Mouse (Mus musculus) 416B (cell line): ENCODE measurements around the gene Ppp6c.
"Not testable (repeated sequence)": the region's sequence is repeated elsewhere in the genome, so short reads cannot be mapped to it uniquely, and the experiment has no call there.

Experiments
- DNase-seq: peaks from one replicate; pipeline ENCODE4 v3.0.0; 2011; ENCODE audit warnings: low read depth

Gene Ppp6c

DNA sequence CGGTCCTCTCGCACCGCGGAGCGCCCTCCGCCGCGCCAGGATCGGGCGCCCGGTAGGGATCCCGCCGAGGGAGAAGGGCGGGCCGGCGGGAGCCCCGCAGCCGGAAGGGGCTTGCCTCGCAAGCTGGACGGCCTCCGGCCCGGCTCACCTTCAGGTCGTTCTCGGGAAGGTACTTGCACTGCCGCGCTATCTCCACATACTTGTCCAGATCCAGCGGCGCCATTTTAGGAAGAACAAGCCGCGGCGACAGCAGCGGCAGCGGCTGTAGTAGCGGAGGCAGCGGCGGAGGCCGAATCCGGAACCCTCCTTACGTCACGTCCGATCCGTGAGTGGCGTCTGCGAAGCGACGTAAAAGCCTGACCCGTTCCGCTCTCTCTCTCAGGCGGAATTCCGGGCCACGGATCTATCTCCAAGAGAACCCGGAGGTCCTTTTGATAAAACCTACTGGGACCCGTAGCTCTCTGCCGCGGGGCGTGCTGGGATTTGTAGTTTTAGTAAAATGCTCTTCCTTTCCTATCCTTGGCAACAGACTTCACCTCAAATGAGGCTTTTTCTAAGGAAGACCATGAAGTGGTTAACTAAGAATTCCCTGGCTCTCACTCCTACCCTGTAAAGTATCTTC is at the start of gene Ppp6c:
Gene Ppp6c, minus strand, starts transcription at position 433 of the 622 bp plus-strand sequence.
- DNase-seq: peak; percentile 99

DNA sequence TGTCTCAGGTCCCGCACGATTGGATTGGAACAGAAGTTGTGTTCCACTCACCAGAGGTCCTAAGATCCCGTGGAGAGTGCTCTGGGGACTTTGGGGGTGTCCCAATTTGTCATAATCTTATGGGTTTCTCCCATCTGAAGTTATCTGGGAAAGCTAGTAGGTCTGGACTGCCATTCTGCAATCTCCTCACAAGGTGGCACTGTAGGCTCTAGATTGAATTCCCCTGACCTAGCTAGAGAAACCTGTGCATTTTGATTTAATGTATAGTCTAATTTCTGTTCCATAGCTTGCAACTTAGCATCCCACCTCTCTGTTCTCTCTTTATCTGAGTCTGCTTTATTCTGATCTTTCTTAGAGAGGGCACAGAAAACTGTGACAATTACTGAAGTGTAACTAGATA is 42.1 kb upstream of the Ppp6c start:
- peak; percentile 51 for DNase-seq

DNA sequence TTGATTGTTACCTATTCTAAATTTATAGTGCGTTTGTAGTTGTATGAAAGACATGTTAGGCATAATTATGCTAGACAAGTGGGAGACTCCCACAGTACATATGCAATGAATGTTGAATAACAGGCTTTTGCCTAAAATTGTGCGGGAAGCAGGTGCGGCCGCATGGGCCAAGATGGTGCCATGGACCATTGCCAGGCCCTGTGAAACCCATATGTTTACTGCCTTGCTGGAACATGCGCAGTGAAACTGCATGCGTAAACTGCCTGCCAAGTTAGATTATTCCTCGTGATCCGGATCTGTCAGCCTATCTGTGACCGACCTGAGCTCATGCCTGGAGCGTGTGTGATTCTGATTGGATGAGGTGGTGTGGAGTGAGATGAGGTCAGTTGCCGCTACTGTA is 26.0 kb upstream of the Ppp6c start:
- DNase-seq: not testable (repeated sequence)

DNA sequence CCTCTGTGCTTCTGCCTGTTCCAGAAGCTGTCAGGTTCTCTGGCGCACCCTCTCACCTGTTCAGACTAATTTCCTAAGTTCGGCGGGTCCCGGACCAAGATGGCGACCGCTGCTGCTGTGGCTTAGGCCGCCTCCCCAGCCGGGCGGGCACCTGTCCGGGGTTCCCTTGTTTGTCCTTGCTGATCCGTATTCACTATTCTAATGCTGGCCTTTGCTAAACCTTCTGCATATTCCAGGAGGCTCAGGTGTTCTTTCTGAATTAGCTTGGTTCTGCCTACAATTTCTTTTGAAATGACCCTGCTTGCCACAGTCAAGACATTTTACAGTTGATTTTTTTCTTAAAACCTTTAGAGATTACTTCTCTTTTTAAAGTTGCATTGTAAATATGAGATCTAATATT is 20.6 kb upstream of the Ppp6c start:
- DNase-seq: not testable (repeated sequence)

DNA sequence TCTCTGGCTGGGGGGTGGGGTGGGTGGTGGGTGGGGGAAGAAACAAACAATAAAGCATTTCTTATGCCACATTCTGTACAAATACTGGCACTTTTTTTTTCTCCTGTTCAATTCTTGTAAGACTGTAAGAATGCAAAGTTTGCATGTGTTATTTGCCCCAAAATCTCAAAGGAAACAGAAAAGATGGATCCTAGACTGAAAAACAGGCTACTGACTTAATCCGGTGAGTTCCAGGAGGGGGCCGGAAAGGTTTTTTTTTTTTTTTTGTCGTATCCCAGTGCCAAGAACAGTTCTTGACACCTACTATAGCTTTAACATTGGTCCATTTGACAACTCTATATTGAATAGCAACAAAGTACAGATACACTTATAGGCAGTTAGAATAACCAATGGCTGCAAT is 480 bp upstream of the Ppp6c start:
- no peak for DNase-seq

DNA sequence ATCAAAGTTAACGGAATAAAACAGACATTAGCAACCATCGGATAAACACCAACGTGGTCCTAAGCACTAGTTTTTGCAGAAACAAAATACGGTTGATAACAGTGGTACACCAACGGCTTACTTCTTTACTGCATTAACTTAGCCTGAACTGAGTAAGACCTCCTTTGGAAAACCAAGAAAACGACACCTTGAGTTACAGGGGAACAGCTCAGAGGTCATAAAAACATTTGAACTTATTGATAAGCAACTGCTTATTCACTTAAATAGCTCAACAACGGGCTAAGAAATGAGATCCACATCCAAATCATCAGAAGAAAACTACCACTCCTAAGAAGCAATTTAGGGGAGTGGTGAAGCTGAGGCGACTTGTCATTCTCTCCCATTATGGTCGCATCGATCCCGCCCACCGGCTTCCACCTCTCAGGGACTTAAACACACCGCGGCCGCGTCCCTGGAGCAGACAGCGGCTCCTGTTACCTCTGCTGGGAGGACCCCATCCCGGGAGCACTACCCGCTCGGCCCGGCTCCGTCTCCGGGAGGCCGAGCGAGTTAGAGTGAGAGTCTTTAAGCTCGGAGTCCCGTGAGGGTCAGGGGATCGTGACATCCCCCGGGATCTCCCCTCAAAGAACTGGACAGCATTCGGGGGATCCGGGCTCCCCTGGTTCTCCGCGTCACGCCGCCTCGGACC is 776 bp downstream of the Ppp6c start:
- peak; percentile 45 for DNase-seq

DNA sequence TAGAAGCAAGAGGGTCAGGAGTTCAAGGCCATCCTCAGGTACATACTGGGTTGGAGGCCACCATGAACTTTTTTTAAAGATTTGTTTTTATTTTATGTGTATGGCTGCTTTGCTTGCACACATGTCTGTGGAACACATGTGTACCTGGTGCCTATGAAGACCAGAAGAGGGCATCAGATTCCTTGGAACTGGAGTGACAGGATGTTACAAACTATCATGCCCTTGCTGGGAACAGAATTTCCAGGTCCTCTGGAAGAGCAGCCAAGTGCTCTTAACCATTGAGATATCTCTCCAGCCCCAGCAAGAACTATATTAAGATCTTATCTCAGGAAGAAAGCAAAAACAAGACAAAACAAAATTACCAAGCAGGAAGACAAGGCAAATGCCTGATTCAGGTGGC is 1.6 kb downstream of the Ppp6c start:
- DNase-seq: peak; percentile 43

DNA sequence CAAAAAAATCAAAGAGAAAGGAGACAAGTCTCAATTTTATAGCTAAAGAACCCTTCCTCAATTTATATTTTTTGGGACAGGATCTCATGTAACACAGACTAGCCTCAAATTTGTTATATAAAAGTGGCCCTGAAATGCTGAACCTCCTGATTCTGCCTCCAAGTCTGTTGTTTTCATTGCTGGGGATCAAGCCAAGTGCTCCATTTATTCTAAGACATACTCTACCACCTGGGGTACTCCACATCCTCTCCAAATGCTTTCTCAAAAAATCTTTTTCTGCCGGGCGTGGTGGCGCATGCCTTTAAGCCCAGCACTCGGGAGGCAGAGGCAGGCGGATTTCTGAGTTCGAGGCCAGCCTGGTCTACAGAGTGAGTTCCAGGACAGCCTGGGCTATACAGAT is 6.2 kb downstream of the Ppp6c start:
- DNase-seq: no peak

DNA sequence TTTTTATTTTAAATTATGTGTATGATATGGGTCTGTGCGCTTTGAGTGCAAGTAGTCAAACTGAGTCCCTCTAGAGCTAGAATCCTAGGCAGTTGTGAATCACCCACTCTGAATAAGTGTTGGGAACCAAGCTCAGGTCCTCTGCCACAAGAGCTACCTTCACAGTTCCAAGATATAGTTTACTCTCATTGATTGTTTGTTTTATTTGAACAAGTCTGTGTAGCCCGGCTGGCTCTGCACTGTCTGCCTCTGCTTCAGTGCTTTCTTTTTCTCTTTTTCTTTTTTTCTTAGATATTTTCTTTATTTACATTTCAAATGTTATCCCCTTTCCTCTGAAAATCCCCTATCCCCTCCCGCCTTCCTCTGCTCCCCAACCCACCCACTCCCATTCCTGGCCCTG is 7.2 kb downstream of the Ppp6c start:
- no peak for DNase-seq

DNA sequence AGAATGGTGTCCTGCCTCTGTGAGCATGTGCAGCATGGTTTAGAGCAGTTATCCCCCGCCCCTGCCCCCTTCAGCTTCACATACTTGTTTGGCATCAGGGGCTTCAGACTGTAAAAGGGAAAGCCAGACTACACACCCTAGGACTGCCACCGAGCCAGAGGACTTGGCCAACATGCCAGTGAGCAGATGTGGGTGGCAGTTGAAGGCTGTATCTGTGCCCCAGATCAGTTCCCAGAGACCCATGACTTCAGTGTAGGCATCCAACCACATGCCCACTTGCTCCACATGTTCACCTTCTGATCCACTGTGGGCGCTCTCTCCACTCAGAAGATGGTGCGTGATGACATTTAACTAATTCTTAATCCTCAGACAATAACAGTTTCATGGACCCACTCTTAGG is 9.1 kb downstream of the Ppp6c start:
- DNase-seq: no peak

DNA sequence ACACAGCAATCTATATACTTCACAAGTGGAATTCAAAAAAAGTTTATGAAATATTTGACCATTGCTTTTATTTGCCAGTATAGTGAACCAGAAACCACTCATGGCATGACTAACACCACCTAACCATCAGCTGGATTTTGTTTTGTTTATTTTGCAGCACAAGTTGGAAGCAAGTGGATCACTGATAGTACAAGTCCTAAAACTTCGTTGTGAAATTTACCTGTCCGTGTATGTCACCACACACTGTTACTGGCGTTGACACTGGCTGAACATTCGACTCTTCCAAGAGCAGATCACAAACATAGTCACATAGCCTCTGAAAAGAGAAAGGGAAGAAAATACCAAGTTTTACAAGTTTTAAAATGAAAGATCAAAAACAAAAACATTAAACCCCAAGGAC is 15.5 kb downstream of the Ppp6c start:
- no peak for DNase-seq

DNA sequence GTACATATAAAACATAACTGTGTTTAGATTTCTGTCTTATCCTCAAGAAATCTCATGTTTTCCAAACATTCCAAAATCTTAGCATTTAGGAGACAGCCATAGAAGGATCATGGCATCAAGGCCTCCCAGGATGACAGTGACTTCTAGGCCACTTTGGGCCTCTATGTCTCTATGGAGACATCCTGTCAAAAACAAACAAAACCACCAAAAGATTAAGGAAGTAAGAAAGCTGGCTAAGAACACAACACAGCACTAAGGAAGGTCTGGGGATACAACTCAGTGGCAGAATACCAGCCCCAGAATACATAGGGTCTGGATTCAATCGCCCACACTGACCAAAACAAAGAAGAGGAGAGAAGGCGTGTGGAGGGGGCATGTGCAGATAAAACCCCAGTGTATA is 22.9 kb downstream of the Ppp6c start:
- DNase-seq: peak; percentile 32

DNA sequence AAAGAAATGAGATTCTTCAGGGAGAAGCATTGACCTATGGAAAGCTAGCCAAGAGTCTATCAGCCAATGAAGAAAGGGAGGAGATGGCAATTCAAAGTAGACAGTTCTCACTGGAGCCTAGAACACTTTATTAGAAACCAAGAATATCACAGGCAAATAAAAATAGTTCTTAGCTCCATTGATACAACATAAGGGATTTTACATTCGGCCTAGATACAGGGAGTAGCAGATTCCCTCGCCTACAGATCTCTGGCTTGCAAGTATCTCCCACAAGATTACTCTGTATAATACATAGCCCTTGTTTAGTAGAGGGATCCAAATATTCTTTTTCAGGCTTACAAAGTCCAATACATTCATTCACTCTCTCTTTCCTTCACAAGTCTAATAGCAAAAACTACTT is 31.4 kb downstream of the Ppp6c start:
- DNase-seq: no peak

DNA sequence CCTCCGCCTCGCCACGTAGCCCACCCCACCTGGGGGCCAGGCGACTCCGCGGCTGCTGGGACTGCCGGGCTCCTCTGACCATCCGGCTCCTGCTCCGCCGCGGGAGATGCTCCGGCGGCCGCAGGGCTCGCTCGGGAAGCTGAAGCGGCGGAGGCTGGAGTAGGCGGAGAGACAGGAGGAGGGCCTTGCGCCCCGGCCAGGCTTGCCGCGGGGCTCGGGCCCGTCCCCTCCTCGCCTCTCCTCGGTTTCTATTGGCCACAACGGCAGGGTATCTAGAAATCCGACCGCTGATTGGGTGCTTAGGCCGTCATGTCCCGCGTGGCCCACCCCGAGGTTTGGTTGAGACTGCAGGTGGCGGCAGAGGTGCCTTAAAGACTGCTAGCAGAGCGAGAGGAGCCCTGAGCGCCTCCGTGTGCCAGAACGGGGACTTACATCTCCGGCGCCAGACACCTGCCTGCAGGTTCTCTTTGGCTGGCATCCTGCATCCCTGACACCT is 35.6 kb downstream of the Ppp6c start, which contains the start of gene Scai:
Gene Scai, minus strand, starts transcription at position 174 of the 496 bp plus-strand sequence.
- DNase-seq: peak; percentile 98

DNA sequence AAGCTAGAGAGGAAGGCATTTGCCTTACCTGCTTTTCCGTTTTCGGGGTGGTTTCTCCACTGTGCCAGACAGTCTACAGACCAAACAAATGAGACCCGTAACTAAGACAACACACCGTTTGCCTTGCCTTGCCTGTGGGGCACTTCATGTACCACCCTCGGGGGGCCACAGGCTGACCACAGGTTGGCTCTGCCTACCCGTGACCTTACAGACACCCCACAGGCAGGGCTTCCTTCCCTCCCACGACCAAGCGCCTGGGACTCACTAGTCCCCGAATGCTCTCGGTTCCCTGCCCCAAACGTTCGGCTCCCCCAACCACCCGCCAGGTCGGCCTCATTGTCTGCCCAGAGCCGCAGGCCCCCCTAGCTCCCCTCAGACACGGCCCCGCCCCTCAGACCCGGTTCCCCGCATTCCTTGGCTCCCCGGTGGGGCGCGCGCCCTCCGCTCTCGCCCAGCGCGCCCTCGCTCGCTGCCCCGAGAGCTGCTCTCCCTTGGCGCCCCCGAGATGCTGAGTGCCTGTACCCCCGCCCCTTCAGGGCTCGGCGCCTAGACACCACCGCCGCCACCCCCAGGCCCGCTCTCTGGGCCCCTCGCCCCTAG is 36.2 kb downstream of the Ppp6c start:
- DNase-seq: peak; percentile 38

DNA sequence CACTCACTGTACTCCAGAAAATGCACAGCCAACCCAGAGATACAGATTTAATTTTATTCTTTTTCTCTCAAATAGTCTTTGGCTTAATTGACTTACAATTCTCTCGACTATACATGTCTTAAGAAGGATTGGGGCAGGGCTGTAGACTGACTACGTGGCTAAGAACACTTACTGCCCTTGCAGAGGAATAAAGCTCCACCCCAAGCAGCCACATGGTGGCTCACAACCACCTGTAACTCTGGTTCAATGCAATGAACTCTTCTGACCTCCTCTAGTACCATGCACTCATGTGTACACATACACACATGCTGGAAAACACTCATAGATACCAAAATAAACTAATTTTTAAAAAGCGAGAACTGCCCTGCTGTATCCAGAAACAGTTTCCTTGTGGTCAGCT is 40.3 kb downstream of the Ppp6c start:
- peak; percentile 38 for DNase-seq

DNA sequence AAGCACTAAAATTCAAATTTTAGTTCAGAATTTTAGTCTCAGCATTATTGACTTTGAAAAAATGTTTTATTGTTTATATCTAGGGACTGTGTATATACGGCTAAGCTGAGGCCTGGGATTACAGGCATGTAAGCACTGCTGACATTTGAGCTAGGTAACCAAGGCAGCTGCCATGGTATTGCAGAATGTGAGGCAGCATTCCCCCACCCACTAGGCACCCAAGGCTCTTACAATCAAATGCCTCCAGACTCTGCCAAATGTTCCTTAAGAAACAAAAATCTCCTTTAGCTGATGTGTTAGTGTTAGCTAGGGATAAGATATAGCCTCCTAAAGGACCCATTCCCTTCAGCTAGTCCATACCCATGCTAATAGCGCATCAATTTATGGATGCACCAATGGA is 42.7 kb downstream of the Ppp6c start:
- DNase-seq: no peak

DNA sequence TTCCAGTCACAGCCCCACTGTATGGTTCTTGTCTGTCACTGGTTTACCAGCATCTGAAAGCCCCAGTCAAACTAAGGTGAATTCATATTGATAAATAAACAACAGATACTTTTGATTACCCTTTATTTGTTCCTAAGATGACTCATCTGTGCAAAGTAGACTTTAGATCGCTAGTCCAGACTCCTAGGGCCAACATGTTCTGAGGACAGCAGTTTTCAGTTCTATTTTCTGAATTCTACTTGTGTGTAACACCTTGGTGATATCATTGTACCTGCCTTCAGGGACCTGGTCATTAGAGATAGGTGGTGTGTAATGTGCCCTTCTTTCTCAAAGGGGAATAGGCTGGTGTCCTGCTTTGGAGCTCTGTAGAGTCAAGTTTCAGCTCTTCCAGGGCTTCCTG is 65.3 kb downstream of the Ppp6c start:
- no peak for DNase-seq

DNA sequence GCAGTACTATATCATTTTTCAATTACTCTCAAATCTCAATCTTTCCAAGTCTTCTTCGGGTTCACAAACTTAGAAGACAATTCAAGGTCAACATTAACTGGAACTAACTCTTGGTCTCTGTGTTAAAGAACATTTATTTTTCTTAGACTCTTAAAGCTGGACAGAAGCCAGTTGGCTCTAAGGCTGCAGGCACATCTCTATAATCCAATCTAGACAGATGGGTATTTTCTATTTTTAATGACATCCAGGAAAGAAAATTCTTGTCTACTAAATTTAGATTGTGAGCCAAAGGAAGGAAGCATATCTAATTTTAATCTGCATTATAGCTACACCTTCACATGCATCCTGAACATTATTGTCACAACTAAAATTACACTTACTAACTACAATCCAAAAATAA is 68.3 kb downstream of the Ppp6c start:
- no peak for DNase-seq

DNA sequence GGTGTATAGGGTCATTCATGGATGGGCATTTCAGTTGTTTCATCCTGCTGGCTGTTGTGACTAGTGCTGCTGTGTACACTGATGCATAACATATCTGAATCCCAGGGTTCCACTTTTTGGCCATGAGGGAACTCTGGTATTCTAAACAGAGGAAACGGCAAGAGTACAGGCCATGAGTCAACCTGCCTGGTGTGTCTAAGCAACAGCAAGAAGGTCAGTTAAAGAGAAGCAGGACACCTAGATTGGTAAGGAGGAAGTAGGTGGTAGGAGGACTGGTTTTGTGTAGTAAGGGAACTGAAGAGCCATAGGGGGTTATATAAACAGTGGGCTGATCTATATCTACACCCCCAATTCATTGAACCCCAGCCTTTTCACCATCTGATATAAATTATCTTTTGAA is 69.4 kb downstream of the Ppp6c start:
- DNase-seq: peak; percentile 54

DNA sequence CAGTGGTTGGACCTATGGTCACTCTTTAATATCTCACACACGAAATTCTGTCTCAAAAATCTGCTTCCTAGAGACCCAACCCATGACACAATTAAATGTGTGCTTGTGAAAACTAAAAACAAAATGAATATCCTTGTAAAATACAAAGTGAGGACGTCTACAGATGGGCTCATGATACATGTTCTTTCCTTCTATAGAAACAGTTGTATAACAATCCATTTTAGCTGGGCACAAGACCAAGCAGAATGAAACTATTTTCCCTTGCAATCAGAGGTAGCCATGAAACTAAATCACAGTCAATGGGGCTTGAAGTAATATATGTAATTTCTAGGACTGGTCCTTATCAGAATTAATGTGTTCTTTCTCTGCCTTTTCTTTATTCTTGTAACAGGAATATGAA is 75.3 kb downstream of the Ppp6c start:
- no peak for DNase-seq

DNA sequence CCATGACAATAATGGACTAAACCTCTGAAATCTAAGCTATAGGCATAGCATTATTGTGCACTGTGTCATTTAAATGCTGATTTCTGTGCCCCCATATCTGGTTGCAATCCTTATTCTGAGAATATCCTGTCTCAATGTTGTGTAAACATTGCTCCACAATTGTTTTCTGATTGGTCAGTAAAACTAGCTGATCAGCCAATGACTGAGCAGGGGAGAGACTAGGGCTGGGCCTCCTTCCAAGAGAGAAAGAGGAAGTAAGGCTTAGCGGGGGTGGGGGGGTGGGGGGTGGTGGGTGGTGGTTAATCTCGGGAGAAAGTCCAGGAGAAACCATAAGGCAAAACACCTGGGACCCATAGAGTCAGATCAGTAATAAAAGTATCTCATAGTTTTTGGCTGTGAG is 78.2 kb downstream of the Ppp6c start:
- peak; percentile 84 for DNase-seq

DNA sequence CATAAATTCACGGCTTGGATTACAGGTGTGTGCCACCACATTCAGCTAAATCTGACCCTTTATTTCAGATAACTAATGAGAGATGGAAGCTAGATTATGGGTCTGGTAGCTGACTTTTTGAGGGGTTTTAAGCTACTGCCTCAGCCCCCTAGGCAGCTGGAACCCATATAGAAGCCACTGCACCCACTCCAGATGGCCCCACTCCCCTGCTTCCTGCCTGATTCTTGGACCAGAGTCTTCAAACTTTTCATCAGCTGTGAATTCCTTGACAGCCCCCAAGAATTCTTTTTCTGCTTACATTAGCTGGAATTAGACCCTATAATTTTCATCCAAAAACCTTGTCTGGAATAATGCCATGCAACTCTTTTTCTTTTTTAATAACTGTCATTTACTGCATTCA is 79.8 kb downstream of the Ppp6c start:
- no peak for DNase-seq
